Mouse (Mus musculus): ENCODE data around the gene Lins1. TPM values are rescaled to one million over a fixed set of nuclear protein-coding genes. Genes with fewer than 3 reads are reported as not detected.

The Lins1 gene
- total RNA-seq, 2 experiments from 2014 or later, result 9.0 to 9.1 TPM

- TF ChIP-seq CTCF (conservative IDR thresholded peaks at IDR 0.05), result no peak
- no peak overlapping the region for H3K27ac ChIP-seq
Observed at GRCm38 (mm10) chr7:66734993-66735392, 45.3 kb downstream of the Lins1 start.

GRCm38 (mm10) chr7:66737418-66737817 is 47.7 kb downstream of the Lins1 start:
- Histone ChIP-seq H3K4me3 (no peak overlapping the region), H3K27ac (no peak overlapping the region)
- DNase-seq (ENCODE audit: low spot score in 2 of 2), result no peak
- no peak for TF ChIP-seq CTCF (conservative IDR thresholded peaks at IDR 0.05)

More at GRCm38 (mm10) chr7:66734993-66735392, 45.3 kb downstream of the Lins1 start:
- no peak overlapping the region for H3K4me3 ChIP-seq
- DNase-seq (ENCODE audit: low spot score in 2 of 2), result no peak

- Histone ChIP-seq H3K27ac (no peak overlapping the region), H3K4me3 (no peak overlapping the region)
- no peak for DNase-seq (ENCODE audit: low spot score in 2 of 2)
- TF ChIP-seq CTCF (conservative IDR thresholded peaks at IDR 0.05), result no peak
Observed at GRCm38 (mm10) chr7:66741008-66741407, 51.3 kb downstream of the Lins1 start.

GRCm38 (mm10) chr7:66741412-66741811 is 51.7 kb downstream of the Lins1 start:
- DNase-seq (ENCODE audit: low spot score in 2 of 2), result no peak
- Histone ChIP-seq H3K27ac (no peak overlapping the region), H3K4me3 (no peak overlapping the region)
- TF ChIP-seq CTCF (conservative IDR thresholded peaks at IDR 0.05), result no peak

- no peak within 1 kb of the TSS for H3K27ac ChIP-seq
- no peak for TF ChIP-seq CTCF (conservative IDR thresholded peaks at IDR 0.05)
- no peak for DNase-seq (ENCODE audit: low spot score in 2 of 2)
- H3K4me3 ChIP-seq, result no peak within 1 kb of the TSS
Observed at GRCm38 (mm10) chr7:66743377-66743781, 53.7 kb downstream of the Lins1 start, which contains the start of gene Cers3. TSS of gene Cers3 (plus strand) at chr7:66743504.

GRCm38 (mm10) chr7:66746972-66747371 is 57.3 kb downstream of the Lins1 start:
- Histone ChIP-seq H3K27ac (no peak overlapping the region), H3K4me3 (no peak overlapping the region)
- TF ChIP-seq CTCF (conservative IDR thresholded peaks at IDR 0.05), result no peak
- no peak for DNase-seq (ENCODE audit: low spot score in 2 of 2)

- no peak for DNase-seq (ENCODE audit: low spot score in 2 of 2)
Observed at GRCm38 (mm10) chr7:66749998-66750397, 60.3 kb downstream of the Lins1 start.

GRCm38 (mm10) chr7:66753816-66754215 is 64.1 kb downstream of the Lins1 start:
- no peak overlapping the region for H3K4me3 ChIP-seq
- H3K27ac ChIP-seq, result no peak overlapping the region
- no peak for TF ChIP-seq CTCF (conservative IDR thresholded peaks at IDR 0.05)
- DNase-seq (ENCODE audit: low spot score in 2 of 2), result no peak

More at GRCm38 (mm10) chr7:66749998-66750397, 60.3 kb downstream of the Lins1 start:
- Histone ChIP-seq H3K27ac (no peak overlapping the region), H3K4me3 (no peak overlapping the region)
- TF ChIP-seq CTCF (conservative IDR thresholded peaks at IDR 0.05), result no peak

GRCm38 (mm10) chr7:66755611-66756010 is 65.9 kb downstream of the Lins1 start:
- Histone ChIP-seq H3K27ac (no peak overlapping the region), H3K4me3 (no peak overlapping the region)
- TF ChIP-seq CTCF (conservative IDR thresholded peaks at IDR 0.05), result no peak
- no peak for DNase-seq (ENCODE audit: low spot score in 2 of 2)

Other genes with a start within 250 kb of the Lins1 start
- gene Asb7, start 293 bp upstream of the Lins1 start, total RNA-seq (2021), result 10 to 100 TPM; 19.5 to 20.6 TPM
- under 1 TPM; 0.32 to 0.61 TPM for gene Cers3, start 53.6 kb downstream of the Lins1 start, total RNA-seq (2021)
- gene Adamts17, start 149.8 kb downstream of the Lins1 start, total RNA-seq (2021), result 10 to 100 TPM; 27.3 to 32.7 TPM